Mouse (Mus musculus): ENCODE data around the gene Eif2ak3. TPM values are rescaled to one million over a fixed set of nuclear protein-coding genes. Genes with fewer than 3 reads are reported as not detected.
"Not testable (repeated sequence)": the region's sequence is repeated elsewhere in the genome, so short reads cannot be mapped to it uniquely, and the experiment has no call there.

Eif2ak3 gene
- polyA plus RNA-seq, 1 experiment from 2014 or later = 6.2 TPM

DNA sequence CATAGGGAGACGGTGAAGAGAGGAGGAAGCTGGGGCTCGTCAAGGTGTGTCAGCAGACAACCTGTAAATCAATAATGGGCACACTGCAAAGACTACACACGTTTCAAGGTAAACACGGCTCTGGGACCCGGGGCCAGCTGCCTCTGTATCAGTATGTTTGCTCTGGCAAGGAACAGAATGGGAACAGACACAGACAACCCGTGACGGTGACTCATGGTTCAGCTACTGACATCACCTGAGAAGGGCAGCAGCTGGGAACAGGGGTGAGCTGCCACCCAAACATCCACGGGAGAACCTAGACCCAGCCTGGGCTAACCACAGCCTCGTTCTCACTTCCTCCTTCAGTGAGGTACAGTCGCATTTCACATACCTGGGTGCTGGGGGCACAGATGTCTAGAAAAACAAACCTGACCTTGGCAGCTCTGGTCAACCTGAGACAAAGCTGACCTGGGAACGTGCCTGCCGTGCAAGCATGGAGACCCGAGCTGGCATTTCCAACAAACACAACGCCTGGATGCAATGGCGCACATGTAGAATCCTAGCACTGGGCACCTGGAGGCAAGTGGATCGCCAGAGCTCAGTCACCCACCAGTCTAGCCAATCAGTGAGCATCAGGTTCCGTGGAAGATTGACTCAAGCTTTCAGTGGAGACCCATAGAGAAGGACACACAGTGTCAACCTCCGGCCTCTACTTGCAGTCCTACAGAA is 30.2 kb upstream of the Eif2ak3 start:
- H3K36me3 ChIP-seq = no peaks in the 10 kb centered on the region
- peaks cover 24% of the 10 kb centered on the region for H3K4me1 ChIP-seq
- 61% methylated on average over 18 of the region's 18 CpGs for WGBS (ENCODE audit: insufficient replicate concordance)
- 0 out of 2 replicates have a peak, but pooled peaks have one; percentile 46 for ATAC-seq
- no peak overlapping the region for H3K4me3 ChIP-seq
- no peak overlapping the region for H3K27ac ChIP-seq
- H3K27me3 ChIP-seq (replicated peaks) = no peaks in the 10 kb centered on the region
- H3K9ac ChIP-seq = no peak overlapping the region
- no peaks in the 10 kb centered on the region for H3K9me3 ChIP-seq (replicated peaks)
- H3K4me2 ChIP-seq = no peak overlapping the region

DNA sequence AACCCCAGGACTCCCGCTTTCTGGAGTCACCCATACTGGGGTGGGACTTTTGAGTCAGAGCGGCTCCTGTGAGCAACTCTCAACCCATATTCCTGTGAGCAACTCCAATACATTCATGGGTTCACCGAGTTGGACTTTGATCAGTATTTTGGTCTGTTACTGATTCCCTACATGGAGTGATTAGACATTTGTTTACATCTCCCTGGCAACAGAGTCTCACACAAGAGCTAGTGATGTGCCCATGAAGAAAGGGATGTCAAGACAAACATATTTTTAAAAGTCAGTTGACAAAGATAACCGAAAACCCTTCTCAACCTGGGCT is 29.7 kb upstream of the Eif2ak3 start:
- Histone ChIP-seq H3K9me3 (replicated peaks) (no peaks in the 10 kb centered on the region), H3K4me1 (peaks cover 24% of the 10 kb centered on the region), H3K36me3 (no peaks in the 10 kb centered on the region), H3K4me3 (no peak overlapping the region), H3K27ac (no peak overlapping the region), H3K9ac (no peak overlapping the region), H3K4me2 (no peak overlapping the region), H3K27me3 (replicated peaks) (no peaks in the 10 kb centered on the region)
- no peak for ATAC-seq
- 64% methylated on average over 4 of the region's 4 CpGs for WGBS (ENCODE audit: insufficient replicate concordance)

DNA sequence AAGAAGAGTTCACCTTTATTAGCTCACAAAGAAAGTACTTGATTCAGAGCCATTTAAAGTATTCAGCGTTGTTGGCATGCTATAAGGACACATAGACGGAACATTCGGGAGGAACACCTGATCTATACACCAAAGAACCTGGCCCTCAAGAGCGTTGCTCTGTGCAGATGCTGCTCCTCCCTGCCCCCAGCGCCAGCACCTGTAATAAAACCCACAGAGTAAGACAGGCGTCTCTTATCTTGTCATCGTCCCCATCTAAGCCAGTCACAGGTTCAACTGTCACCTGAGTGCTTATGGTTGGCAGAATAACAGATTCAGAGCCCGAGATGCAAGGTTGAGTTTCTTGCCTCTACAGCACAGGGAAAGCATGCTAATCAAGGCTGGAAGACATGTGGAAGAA is 28.8 kb upstream of the Eif2ak3 start:
- Histone ChIP-seq H3K9me3 (replicated peaks) (no peaks in the 10 kb centered on the region), H3K9ac (no peak overlapping the region), H3K27me3 (replicated peaks) (no peaks in the 10 kb centered on the region), H3K4me1 (peaks cover 22% of the 10 kb centered on the region), H3K27ac (no peak overlapping the region), H3K4me2 (no peak overlapping the region), H3K4me3 (no peak overlapping the region), H3K36me3 (no peaks in the 10 kb centered on the region)
- 68% methylated on average over 8 of the region's 8 CpGs for WGBS (ENCODE audit: insufficient replicate concordance)
- no peak for ATAC-seq

DNA sequence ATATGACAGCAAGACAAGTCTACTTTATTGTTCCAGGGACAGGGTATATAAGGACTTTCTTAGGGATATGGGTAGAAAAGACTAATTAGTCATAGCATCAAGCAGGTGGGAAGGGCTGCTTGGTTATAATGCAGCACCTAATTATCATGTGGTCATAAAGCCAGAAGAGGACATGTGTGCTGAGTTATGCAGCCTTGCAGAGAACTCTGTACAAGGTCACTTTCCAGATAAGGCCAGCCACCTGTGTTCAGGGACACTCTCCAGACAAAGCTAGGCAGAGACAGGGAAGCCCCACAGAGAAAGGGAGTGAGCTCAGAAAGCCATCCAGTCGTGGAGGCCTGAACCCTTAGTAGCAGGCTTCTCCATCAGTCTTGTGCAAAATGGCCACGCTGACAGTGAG is 22.7 kb upstream of the Eif2ak3 start:
- 49% methylated on average over 2 of the region's 2 CpGs for WGBS (ENCODE audit: insufficient replicate concordance)
- no peaks in the 10 kb centered on the region for H3K27me3 ChIP-seq (replicated peaks)
- H3K4me1 ChIP-seq = peaks cover 34% of the 10 kb centered on the region
- H3K9me3 ChIP-seq (replicated peaks) = no peaks in the 10 kb centered on the region
- no peak overlapping the region for H3K9ac ChIP-seq
- no peak overlapping the region for H3K4me3 ChIP-seq
- no peak overlapping the region for H3K4me2 ChIP-seq
- no peaks in the 10 kb centered on the region for H3K36me3 ChIP-seq
- ATAC-seq = no peak
- no peak overlapping the region for H3K27ac ChIP-seq

DNA sequence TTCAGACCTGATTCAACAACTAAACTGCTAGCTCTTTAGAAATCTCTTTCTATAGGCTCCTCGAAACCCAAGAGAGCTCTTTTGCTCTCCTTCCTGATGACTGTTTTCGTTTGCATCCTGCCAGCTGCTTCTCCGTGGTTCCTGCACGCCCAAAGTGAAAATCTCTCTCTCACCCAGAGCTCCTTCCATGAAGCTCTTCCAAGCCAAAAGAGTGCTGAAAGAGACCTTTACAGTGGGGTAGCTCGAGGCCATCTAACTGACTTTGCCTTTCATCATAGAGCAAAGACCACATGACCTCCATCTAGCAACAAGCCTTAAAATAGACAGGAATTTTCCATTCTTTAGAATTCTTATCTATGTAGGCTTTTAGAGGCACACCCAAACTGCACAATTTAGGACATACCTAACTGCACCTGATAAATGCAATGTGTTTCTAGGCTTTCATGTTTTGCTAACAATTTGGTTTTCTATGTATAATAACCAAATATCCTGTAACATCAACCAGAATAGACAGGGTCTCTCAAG is 21.9 kb upstream of the Eif2ak3 start:
- Histone ChIP-seq H3K9ac (0 out of 2 replicates have a peak overlapping the region, but pooled peaks have one; percentile 15), H3K36me3 (no peaks in the 10 kb centered on the region), H3K27me3 (replicated peaks) (no peaks in the 10 kb centered on the region), H3K4me3 (no peak overlapping the region), H3K27ac (no peak overlapping the region), H3K4me1 (peaks cover 34% of the 10 kb centered on the region), H3K4me2 (no peak overlapping the region), H3K9me3 (replicated peaks) (0 out of 2 replicates have a peak, but pooled peaks cover under 1% of the 10 kb centered on the region)
- WGBS (ENCODE audit: insufficient replicate concordance) = 43% methylated on average over 5 of the region's 5 CpGs
- ATAC-seq = no peak

DNA sequence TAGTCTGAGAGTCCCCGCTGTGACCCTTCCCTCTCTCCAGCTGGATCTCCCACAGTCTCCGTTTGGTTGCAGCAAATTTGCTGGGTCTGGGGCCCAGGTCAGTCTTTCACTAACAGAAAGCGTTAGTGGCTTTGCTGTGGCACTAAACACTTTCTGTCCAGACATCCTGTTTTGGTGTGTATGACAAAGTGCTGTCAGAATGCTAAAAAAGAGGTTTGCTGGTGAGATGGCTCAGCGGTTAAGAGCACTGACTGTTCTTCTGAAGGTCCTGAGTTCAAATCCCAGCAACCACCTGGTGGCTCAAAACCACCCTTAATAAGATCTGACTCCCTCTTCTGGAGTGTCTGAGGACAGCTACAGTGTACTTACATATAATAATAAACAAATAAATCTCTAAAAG is 21.0 kb upstream of the Eif2ak3 start:
- not testable (repeated sequence) for H3K27ac ChIP-seq; H3K9ac ChIP-seq; ATAC-seq; H3K36me3 ChIP-seq; H3K9me3 ChIP-seq (replicated peaks); H3K4me3 ChIP-seq; H3K27me3 ChIP-seq (replicated peaks)
- Histone ChIP-seq H3K4me2 (0 out of 2 replicates have a peak overlapping the region, but pooled peaks have one; percentile 89), H3K4me1 (peaks cover 34% of the 10 kb centered on the region)
- WGBS (ENCODE audit: insufficient replicate concordance) = 87% methylated on average over 4 of the region's 4 CpGs

DNA sequence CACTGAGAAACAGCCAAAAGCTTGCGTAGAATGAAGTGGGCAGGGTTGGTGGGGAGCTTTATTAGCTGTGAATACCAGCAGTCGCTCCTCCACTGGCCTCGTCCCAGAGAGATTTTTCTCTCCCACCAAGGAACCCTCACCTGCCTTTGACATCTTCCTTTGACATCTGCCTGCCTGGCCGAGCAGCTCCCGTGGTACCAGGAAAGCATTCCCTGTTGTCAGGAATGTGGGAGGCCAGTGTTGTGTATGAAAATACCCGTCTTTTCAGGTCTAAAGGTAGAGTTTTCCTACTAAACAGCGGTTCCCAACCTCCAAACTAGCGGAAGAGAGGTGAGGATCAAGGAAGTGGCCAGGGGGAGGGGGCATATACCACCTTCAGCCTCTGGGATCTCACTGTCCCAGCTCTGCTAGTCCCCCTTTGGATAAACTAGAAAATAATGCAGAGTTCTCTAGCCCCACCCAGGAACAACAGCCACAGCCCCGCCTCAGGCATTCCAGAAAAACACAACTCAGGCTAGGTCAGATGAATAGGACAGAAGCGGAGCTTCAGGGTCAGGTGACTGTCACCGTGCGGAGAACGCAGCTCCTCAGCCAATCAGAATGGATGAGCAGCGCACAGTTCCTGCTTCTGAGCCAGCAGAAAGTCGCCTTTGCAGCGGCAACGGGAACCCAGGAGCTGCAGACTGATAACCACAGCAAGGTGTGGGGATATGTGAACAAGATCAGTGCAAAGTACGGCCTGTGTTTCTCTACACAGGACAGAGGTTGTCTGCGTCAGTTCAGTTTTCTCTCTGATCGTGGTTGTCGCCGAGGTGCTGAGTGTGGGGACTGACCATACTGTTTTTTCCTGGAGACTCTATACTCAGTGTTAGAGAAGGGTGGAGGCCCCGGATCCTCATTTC is 20.0 kb upstream of the Eif2ak3 start:
- Histone ChIP-seq H3K9me3 (replicated peaks) (0 out of 2 replicates have a peak, but pooled peaks cover 4% of the 10 kb centered on the region), H3K4me3 (peak overlapping the region; percentile 58), H3K9ac (peak overlapping the region; percentile 70), H3K4me1 (peaks cover 34% of the 10 kb centered on the region), H3K4me2 (peak overlapping the region; percentile 89), H3K27ac (peak overlapping the region; percentile 78), H3K36me3 (no peaks in the 10 kb centered on the region), H3K27me3 (replicated peaks) (no peaks in the 10 kb centered on the region)
- WGBS (ENCODE audit: insufficient replicate concordance) = 10% methylated on average over 23 of the region's 23 CpGs
- peak; percentile 97 for ATAC-seq

DNA sequence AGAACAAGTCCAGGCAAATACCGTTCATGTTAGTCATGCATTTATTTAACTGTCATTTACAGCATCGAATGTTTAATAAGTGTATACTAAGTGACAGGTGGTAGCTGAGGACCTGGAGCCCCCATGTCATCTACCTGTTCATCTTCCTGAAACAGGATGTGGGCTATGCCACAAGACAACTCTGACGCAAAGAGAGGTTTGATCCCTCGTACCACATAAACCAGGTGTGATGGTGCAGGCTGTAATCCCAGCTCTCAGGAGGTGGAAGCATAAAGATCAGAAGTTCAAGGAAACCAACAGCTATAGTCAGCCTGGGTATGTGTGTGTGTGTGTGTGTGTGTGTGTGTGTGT is 19.4 kb upstream of the Eif2ak3 start:
- ATAC-seq = no peak
- H3K27me3 ChIP-seq (replicated peaks) = no peaks in the 10 kb centered on the region
- H3K27ac ChIP-seq = peak overlapping the region; percentile 78
- no peaks in the 10 kb centered on the region for H3K36me3 ChIP-seq
- H3K4me3 ChIP-seq = peak overlapping the region; percentile 58
- 0 out of 2 replicates have a peak, but pooled peaks cover 4% of the 10 kb centered on the region for H3K9me3 ChIP-seq (replicated peaks)
- peaks cover 34% of the 10 kb centered on the region for H3K4me1 ChIP-seq
- H3K9ac ChIP-seq = peak overlapping the region; percentile 70; the same call in 1 of the 2 replicates
- peak overlapping the region; percentile 89 for H3K4me2 ChIP-seq
- WGBS (ENCODE audit: insufficient replicate concordance) = 32% methylated on average over 4 of the region's 4 CpGs

DNA sequence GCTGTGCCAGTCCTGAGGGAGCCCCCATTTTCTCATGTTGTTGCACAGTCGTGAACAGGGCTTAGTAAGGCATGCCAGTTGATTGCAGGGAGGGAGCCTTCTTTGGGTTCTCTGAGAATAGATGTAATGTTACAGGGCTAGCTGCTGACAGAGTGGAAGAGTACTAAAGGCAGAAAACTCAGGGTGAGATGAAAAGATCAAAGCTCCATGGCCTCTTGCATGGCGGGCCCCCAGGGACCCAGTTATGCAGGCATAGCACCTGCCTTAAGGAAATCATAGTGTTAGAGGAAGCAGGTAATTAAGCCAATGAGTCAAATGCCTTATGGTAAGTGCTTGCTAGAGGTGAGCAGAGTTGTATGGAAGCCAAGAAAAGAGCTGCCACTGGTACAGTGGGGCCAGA is 14.9 kb upstream of the Eif2ak3 start:
- Histone ChIP-seq H3K27ac (no peak overlapping the region), H3K27me3 (replicated peaks) (peaks cover 3% of the 10 kb centered on the region; the same call in 1 of the 2 replicates), H3K9me3 (replicated peaks) (0 out of 2 replicates have a peak, but pooled peaks cover 4% of the 10 kb centered on the region), H3K36me3 (no peaks in the 10 kb centered on the region), H3K9ac (no peak overlapping the region), H3K4me1 (peaks cover 12% of the 10 kb centered on the region), H3K4me3 (no peak overlapping the region), H3K4me2 (no peak overlapping the region)
- ATAC-seq = no peak
- 53% methylated on average over 2 of the region's 2 CpGs for WGBS (ENCODE audit: insufficient replicate concordance)

DNA sequence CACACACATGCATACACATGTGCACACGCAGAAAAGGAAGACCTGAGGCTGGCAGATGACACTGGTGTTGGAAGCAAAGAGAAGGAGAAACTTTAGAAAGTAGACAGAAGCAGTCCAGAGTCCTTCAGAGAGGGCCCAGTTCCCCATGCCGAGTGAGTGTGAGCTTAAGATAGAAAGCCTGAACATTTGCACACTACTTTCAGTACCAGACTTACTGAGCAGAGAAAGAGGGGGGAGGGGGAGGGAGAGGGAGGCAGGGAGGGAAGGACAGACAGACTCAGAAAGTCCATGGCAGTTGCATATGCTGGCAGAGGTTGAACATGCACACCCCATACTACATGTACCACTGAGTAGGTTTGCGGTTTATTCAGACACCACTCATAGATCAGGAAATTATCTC is 13.8 kb upstream of the Eif2ak3 start:
- Histone ChIP-seq H3K4me1 (peaks cover 5% of the 10 kb centered on the region; the same call in 1 of the 2 replicates), H3K4me2 (no peak overlapping the region), H3K9ac (no peak overlapping the region), H3K4me3 (no peak overlapping the region), H3K27me3 (replicated peaks) (peaks cover 10% of the 10 kb centered on the region; the same call in 1 of the 2 replicates), H3K9me3 (replicated peaks) (0 out of 2 replicates have a peak, but pooled peaks cover 4% of the 10 kb centered on the region), H3K27ac (no peak overlapping the region), H3K36me3 (no peaks in the 10 kb centered on the region)
- ATAC-seq = no peak
- 59% methylated on average over 3 of the region's 3 CpGs for WGBS (ENCODE audit: insufficient replicate concordance)

DNA sequence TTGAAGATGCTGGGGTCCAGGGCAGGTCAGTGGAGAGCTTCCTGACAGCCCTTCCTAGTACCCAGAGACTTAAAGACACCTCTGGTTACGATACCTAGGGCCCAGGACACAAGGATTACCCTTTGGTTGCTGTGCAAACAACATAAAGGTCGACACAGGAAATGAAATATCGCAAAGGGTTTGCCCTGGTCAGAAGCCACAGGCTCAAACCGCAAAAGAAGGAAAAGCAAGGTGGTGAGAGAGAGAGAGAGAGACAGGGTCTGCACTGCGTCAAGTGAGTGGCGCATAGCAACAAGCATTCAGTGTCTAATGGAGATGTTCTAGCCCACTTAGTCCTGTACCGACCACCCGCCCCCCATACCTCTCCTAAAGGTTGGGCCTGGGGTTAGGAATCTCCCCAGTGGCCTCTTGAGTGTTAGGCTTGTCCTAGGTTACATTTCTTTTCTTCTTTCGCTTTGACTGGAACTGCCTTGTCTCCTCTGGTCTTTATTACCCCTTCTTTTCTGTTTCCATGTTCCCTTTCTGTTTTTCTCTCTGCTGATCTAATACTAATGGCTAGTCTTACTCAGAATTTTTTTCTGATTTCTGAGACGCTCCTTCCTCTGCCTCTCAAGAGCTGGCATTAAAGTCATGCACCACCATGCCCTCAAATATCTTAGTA is 13.0 kb upstream of the Eif2ak3 start:
- H3K4me3 ChIP-seq = no peak overlapping the region
- H3K9me3 ChIP-seq (replicated peaks) = 0 out of 2 replicates have a peak, but pooled peaks cover 4% of the 10 kb centered on the region
- H3K27ac ChIP-seq = no peak overlapping the region
- no peaks in the 10 kb centered on the region for H3K36me3 ChIP-seq
- WGBS (ENCODE audit: insufficient replicate concordance) = 51% methylated on average over 10 of the region's 10 CpGs
- H3K9ac ChIP-seq = no peak overlapping the region
- peaks cover 10% of the 10 kb centered on the region; the same call in 1 of the 2 replicates for H3K27me3 ChIP-seq (replicated peaks)
- no peak for ATAC-seq
- peaks cover 5% of the 10 kb centered on the region; the same call in 1 of the 2 replicates for H3K4me1 ChIP-seq
- H3K4me2 ChIP-seq = no peak overlapping the region
